Mouse (Mus musculus) brain, embryonic 14.5 days (tissue): ENCODE measurements around the gene Actr1a.

Experiments used
- CTCF ChIP-seq: fragments of 200-500 bp; IDR thresholded peaks from 2 replicates; pipeline ENCODE4 v1.5.1; 2012; ENCODE audit warnings: inconsistent platforms, mild to moderate bottlenecking, moderate library complexity, borderline replicate concordance; ENCODE audit not compliant: insufficient read depth, insufficient read length; ENCODE audit errors: extremely low read depth
- POLR2A ChIP-seq: fragments of 200-500 bp; IDR thresholded peaks from 2 replicates; pipeline ENCODE4 v1.6.1; 2012; ENCODE audit warnings: mild to moderate bottlenecking, inconsistent platforms, borderline replicate concordance; ENCODE audit not compliant: poor library complexity, insufficient read depth, insufficient read length, severe bottlenecking; ENCODE audit errors: extremely low read depth

- TF ChIP-seq POLR2A (no peak), CTCF (no peak)
These were observed 64.9 kb downstream of the Actr1a start for GRCm38 (mm10) chr19:46330696-46331095.
